Mouse (Mus musculus): ENCODE measurements around the gene Pdlim7.

Gene Pdlim7

DNA sequence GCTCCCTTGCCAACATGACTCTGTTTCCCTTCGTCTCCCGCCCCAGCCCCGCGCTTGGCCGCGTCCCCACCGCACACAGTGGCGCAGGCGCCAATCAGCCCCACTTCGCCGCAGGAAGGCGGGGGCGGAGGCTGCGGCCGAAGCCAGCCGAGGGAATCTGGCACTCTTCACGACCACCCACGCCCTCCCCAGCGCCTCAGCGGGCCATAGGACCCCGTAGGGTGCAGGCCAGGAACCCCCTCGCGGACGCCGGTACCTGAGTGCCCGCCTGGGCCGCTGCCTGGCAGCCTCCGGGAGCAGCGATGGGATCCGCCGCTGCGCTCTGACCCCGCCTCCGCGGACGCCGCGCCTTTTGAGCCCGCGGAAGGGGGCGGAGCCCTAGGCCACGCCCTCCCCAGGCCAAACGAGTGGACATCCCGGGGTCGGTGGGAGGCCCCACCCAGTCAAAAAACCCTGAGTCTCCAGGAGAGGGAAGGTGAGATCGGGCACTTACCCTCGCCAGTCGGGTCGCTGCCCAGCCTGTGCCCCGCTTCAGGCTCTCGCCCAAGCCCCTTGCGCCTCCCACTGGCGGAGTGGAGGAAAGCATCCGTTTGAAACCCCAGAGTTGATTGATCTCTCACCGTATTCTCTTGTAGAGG lies at the start of gene Pdlim7:
Gene Pdlim7, minus strand, starts transcription at position 566 of the 638 bp plus-strand sequence.
- in situ Hi-C loops (cut with MboI, MseI) = loop anchor here (5.0 kb wide), 2 partner anchors 36 to 106 kb away; no protein-coding TSS in a partner anchor

DNA sequence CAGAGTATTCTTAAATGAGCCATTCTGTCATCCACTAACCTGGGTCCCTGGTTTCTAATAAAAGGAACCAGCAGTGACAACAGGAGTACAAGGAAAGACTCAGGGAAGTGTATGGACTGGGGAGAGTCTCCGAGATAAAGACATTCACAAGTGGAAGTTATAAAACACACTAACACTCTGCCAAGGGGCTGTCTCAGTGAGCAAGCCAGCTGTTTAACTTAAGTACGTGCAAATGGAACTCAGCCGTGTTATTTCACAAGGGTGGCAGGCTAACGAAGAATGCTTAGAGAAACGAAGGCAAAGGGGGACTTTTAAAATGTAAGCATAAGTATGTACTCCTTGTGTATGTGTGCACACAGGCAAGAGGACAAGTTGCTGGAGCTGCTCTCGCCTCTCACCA lies 44.0 kb upstream of the Pdlim7 start:
- in situ Hi-C loops (cut with MboI, MseI) = no loop called here

DNA sequence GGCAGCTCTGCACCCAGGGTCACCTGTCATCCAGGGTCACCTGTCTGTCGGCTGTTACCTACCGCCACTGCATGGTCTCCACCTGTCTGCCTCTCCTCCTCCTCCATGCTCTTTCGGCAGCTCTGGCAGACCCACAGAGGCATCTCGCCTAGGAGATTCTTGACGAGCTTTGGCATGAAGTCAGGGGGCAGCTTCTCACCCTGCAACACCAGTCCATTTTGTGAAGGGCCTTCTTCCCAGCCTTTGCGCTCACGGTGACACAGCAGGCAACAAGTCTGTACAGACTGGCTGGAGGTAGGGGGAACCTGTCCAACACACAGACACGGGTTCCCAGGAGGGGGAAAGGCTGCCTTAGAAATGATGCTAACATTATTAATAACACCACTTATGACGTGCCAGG lies 42.4 kb upstream of the Pdlim7 start:
- in situ Hi-C loops (cut with MboI, MseI) = no loop called here

DNA sequence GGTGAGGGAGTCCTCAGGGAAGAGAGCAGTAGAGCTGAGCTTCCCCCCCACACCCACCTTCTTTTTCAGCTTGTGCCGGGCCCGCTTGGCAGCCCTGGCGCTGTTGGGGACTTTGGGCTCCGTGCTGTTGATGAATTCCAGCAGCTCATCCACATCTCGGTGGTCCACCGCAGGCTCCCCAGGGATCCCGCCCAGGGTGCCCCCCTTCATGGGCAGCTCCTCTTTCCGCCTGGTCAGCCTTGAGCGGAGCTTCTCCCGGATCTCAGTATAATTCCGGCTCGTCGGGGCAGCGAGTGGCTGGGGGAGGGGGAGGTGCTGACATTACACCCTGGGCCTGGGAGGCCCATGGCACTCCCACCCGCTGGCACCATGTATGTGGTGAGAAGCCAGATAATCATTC lies 35.6 kb upstream of the Pdlim7 start:
- in situ Hi-C loops (cut with MboI, MseI) = no loop called here

DNA sequence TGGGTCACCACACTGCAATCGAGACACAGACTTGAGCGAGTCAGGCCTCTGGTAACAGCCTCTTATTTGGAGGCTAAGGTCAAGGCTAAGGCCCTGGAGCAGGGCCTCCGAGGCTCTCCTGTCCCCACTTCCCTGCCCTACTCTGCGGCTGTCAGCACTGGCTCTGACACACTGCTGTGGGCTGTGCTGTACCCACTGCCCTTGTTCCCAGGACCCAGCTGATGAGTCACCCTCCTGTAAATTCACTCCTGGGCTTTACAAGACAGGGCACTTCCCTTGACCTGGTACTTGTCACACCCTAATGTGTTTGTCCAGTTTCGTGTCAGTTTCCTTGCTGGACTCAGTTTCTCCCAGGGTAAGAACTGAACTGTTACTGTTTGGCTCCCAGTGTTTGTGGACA lies 35.0 kb upstream of the Pdlim7 start:
- in situ Hi-C loops (cut with MboI, MseI) = no loop called here

DNA sequence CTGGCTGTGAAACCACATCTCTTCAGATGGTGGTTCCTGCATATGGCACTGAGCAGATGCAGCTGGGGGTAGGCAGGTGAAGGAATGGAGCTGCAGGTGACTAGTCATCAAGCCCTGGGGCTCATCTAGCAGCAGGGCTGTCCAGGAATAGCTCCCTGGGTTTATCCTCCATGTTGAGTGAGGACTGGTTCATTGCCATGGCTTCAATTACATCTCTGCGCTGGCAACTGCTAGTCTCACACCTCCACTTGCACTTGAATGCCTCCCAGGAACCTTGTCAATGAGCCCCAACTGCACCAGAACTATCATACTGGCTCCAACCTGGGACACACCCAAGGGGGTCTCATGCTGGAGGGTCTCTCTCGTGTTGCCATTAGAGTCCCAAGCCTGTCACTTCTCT lies 34.4 kb upstream of the Pdlim7 start:
- in situ Hi-C loops (cut with MboI, MseI) = no loop called here

DNA sequence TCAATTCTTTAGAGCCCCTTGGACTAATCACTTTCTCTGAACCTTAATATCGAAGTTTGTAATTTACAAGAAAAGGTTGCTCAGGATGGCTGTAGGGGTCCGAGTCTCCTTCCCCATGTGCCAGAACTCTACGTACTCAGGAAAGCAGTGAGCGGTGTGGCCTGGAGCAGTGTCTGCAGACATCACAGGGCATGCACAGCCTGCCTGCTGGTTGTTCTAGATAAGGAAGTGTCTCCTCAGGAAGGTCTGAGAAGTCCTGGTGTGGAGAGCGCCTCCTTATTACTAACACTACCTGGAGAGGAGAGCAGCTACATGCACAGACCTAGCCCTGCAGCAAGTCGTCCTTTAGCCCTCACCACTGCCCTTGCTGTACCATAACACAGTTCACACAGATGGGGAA lies 31.3 kb upstream of the Pdlim7 start:
- in situ Hi-C loops (cut with MboI, MseI) = no loop called here

DNA sequence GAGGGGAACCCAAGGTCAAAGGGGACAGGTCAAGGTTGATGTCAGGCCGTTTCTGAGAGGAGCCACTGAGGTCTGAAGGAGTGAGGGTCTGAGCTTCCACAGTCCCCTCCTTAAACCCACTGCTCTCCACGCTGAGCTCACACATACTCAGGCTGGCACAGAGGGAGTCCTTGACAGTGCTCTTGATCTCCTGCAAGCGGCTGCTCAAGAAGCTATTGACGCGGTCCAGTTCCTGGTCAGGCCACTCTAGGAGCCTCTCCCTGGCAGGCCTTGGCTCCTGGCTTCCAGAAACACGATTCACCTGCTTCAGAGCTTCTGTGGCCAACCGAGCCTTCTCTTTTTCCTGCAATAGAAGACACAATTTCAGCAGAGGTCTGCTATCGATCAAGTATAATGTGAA lies 30.0 kb upstream of the Pdlim7 start:
- in situ Hi-C loops (cut with MboI, MseI) = no loop called here

DNA sequence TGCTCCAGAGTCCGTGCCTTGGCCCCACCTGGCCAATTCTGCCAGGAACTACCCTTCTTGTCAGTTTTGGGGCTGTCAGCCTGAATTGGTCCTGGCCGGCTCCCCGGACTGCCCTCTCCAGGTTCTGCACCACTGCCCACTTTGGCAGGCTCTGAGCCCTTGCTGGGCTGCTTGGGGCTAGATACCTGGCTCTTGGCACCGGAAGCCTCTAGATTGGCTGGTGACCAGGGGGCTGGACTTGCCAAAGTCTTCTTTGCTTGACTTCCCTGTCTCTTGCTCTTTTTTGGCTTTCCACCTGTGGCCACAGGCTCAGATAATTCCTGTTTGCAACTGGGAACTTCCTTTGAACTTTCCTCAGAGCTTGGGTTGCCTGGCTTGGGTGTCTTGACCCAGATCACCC lies 29.4 kb upstream of the Pdlim7 start:
- in situ Hi-C loops (cut with MboI, MseI) = no loop called here

DNA sequence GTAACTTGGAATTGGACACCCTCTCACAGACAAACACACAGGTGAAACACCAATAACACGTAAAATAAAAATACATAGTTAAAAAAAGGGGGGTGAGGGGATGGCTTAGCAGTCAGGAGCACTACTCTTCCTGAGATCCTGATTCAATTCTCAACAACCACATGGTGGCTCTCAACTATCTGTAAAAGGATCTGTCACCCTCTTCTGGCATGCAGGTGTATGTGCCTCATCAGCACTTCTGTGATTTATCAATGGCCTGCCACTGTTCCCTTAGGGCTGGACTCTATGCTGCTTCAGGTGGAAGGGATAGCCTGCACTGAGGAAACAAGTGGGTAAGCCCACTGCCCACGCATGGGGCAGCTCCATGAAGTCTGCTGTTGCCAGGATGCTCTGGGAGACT lies 27.5 kb upstream of the Pdlim7 start:
- in situ Hi-C loops (cut with MboI, MseI) = no loop called here

DNA sequence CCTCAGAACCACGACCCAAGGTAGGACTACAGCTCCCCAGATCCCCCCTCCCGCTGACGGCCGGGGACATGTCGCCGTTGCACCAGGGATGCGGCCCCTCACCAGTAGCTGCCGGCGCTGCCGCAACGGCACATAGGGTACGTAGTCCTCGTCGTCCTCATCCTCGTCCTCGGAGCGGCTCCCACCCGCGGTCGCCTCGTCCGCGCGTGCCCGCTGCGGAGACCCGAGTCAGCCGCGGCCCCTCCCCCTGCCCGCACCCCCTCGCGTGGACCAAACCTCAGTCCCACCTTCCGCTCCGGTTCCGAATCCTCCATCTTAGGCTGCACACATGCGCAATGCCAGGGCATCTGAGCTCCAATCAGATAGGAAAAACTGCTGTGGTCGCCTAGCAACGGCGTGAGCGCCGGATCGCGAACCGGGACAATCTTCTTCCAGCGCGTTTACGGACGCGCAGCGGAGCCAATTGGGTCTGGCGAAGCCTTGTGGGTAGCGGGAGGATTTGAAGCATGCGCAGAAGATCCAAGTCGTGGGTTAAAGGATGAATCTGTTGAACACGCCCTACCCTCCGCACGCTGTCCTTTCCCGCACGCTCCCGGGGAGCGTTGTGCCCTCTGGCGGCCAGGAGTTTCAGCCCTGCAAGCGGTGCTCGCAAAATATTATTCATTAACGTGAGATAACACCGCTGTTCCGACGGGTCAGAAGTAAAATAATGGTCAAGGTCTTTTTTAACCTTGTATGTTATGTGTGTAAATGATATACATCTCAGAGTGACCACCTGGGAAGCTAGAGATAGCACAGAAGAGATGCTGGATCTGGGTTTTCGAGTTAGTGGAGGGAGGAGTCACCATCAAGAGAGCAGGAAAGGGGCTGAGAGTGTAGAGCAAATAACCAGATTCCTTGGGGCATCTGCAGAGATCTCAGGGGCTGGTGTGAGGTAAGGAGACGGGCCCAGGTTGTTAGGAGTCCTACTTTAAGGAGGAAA lies 23.0 kb upstream of the Pdlim7 start, which contains the start of gene Ddx41:
Gene Ddx41, minus strand, starts transcription at position 465 of the 982 bp plus-strand sequence.
- in situ Hi-C loops (cut with MboI, MseI) = no loop called here

DNA sequence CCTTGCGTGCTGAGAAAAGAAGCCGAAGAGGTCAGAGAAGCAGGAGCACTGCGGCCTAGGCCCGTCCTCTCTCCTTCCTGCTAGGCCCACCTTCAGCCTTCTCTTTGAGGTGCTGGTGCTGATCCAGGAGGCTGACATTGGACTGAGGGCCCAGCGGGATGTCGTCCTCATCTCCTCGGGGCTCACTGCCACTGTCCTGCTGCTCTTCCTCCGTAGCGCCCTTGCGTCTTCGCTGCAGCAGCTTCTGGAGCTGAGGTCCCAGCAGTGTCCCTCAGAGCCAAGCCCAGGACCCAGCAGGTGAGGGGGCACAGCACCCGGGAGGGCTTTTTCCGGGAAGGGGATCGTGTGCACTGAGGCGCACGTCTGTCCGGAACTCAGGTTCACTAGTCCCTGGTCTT lies 22.3 kb upstream of the Pdlim7 start:
- in situ Hi-C loops (cut with MboI, MseI) = no loop called here

DNA sequence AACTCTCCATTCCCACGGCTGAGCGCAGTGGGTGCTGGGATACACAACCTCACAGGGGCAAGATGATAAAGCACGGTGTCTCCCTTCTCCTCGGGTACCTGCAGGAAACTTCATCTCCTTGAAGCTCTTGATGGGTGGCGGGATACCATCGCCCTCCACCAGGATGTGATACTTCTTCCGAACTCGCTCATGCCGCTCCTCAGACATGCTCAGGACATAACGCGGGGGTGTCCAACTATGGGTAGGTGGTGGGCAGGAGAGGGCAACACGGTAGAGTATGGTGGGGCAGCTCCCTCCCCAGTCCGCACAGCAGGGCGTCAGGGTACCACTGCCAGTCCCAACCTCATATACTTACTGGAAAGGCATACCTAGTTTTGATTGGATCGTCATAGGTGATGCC lies 21.7 kb upstream of the Pdlim7 start:
- in situ Hi-C loops (cut with MboI, MseI) = no loop called here

DNA sequence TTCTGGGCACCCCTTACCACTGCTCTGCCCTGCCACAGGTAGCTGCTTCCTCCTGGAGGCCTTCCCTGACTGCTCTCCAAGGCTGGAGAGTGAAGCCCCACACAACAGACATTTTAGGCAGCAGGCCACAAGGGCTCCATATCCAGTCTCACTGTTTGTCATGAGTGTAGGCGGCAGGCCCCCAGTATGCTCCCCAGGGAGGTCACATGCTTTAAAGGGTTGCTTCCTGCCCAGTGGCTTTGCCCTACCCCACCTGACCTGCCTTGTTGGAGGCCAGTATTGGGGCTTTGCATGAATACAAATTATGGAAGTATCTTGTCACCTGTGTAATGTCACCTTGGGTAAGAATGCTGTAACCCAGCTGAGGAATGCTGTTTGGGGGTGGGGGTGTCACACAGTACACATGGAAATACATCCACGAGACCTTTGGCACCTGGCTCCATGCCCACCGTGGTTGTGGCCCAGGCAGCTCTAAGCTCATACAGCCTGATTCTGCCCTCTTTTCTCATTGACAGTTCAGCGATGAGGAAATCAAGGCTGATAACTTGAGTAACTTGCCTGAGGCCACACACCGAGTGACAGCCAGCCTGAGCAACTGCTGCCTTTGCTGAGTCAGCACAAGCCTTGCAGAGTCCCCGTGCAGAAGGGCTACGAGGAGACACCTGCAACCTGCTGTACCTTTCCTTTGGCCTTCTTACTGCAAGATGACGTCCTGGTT lies 15.9 kb upstream of the Pdlim7 start, which contains the start of gene Dok3:
Gene Dok3, minus strand, starts transcription at position 99 of the 718 bp plus-strand sequence.
- in situ Hi-C loops (cut with MboI, MseI) = no loop called here

DNA sequence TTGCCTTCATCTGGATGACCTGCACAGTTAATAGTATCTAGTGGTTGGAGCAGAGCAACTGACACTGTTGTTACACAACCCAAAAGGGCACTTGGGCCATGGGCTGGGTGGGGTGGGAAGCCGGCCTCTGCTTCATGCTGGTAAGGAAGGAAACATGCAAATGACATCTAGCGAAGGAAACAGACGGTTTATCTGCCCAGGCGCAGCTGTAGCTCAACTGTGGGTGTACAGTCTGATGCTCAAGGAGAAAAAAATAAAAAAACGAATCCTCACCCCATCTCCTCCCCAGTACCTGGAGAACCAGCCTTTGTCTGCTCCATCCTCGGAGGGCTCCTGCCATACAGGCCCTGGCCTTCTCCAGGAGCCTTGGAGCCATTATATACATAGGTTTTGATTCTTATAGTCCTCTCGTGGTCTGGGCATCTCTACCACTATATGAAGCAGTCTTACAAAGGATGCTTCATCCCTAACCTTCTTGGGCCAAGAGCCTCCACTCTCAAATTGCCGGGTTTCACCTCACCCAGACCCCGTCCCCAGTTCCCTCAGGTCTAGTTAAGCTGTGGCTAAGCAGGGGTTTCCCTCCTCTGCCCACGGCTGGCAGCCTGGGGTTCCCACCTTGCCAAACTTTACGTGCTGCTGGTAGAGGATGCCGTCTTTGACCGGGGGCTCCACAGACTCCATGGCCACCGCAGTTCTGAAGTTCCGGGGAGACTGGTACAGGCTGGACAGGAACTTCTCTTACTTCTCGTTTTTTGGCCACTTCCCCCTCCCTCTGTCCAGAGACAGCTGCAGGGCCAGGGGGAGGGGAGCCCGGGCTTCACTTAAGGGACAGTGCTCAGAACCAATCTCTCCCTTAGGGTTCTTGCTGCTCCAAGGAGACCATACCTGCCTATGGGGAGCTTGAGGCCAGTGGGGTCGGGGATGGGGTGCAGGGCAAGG lies 14.6 kb upstream of the Pdlim7 start:
- in situ Hi-C loops (cut with MboI, MseI) = no loop called here

DNA sequence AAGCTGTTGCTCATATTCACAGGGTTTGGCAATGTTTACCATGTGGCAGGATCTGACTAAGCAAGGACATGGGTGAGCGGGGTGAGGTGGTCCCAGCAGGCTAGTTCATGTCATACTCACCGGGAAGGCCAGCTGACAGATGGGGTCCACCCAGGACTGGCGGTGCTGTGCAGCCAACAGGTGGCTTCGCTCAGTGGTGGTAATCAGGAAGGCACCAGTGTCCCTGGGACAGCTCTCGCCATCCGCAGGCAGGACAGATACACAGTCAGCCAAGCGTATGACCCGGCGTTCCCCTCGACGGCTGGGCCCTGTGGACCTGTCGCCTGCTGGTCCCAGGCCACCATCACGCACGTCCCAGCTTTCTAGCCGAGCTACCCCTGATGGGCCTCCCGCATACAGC lies 13.7 kb upstream of the Pdlim7 start:
- in situ Hi-C loops (cut with MboI, MseI) = no loop called here

DNA sequence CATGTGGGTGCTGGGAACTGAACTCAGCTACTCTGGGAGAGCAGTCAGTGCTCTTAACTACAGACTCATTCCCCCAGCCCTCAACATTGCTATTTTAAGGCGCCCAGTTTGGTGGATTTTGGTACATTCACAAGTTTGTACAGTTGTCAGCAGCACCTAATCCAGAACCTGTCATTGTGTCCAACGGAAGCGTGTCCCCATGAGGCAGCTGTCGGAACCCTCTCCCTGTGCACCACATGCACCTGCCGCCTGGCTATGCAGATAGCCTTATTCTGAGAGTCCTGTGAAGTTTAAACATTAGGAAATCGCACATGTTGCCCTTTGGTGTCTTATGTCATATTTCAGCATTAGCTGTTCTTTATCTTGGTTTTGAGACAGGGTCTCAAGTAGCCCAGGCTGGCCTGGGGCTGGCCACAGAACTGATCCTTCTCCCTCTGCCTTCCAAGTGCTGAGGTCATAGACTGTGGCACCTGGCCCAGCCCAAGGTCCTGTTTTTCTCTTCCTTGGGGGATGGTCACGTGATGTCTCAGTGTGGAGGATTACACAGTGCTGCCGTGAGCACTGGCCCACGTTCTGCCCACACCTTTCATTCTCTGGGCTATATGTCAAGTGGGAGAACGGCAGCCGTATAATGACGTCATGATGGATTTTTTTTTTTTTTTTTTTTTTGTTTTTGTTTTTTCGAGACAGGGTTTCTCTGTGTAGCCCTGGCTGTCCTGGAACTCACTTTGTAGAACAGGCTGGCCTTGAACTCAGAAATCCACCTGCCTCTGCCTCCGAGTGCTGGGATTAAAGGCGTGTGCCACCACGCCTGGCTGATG lies 12.5 kb upstream of the Pdlim7 start:
- in situ Hi-C loops (cut with MboI, MseI) = no loop called here

DNA sequence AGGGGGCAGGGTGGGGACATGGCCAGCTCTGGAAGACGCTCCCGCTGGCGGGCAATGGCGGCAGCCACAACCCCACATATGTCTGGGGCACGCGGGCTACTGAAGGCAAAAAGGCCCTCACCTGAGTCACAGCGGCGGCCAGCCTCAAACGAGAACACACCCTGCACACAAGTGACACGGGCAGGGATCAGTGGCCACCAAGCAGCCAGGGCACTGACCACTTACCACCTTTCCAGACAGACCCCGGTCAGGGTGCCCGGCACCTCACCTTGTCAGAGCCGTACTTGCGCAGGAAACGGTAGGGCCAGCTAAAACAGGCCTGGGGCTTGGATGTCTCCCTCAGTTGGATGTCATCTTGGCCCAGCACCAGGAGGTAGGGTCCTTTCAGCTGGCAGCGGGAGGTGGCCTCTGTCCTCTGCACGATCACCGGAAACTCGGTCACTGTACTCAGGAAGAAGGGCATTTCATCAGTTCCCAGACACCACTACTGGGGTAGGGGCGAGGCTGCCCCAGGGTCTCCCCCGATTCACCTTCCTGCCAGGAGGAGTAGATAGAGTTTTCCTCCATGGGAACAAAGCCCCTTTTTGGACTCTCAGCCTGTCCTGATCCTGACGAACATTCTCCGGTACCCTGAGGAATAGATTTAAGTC lies 10.6 kb upstream of the Pdlim7 start:
- in situ Hi-C loops (cut with MboI, MseI) = no loop called here

DNA sequence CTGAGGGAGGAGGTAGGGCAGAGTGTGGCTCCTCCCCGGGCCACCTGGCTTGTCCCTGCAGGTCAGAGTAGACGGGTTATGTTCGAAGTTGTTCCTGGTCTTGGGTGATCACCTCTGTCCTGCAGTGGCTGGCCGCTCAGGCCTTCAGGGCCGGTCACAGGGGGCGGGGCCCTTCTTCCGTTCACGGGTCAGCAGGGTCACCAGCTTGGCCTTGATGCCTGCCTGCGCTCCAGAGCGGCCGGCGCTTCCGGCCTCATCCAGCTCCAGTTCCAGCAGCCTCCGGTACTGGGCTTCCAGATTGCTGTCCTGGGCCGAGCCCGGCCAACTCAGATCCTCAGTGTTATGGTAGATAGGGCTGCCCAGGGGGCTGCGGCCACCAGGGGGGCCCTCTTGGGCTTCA lies 9.8 kb upstream of the Pdlim7 start:
- in situ Hi-C loops (cut with MboI, MseI) = no loop called here

DNA sequence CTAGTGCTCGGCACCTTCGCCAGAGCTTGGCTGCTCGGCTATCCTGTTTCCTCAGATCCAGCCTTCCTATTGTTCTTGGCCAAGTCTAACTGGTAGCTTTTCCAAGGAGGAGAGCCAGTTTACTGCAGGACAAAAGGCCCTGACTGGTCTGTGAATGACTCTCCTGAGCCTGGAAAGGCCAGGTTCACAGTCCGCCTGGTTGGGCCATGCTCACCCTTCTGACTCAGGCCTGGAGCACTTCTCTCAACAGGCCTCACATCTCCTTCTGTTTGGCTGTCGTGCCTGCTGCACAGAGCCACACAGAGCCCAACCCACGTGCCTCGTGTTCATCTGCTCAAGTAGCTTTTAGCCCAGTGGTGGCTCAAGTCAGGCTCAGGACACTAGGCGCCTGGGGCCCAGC lies 9.3 kb upstream of the Pdlim7 start:
- in situ Hi-C loops (cut with MboI, MseI) = no loop called here
